Mouse (Mus musculus) neural tube, embryonic 14.5 days (tissue): ENCODE results near the gene Fbxw8. TPM values are rescaled to one million over a fixed set of nuclear protein-coding genes. Genes with fewer than 3 reads are reported as not detected.

Experiments
- ATAC-seq: fragments of 200-750 bp; cut with Nextera tagmentation; 2 replicates; pipeline ENCODE4 v1.8.0; 2017; ENCODE audit warnings: low read depth, mild to moderate bottlenecking, moderate TSS enrichment, moderate library complexity
- H3K27ac ChIP-seq: fragments of 300-500 bp; sonication (generic); 2 replicates; pipeline ENCODE4 v1.5.1; 2014; ENCODE audit warnings: low read depth, mild to moderate bottlenecking, control low read depth, low read length, moderate library complexity, mixed read lengths
- H3K27me3 ChIP-seq: fragments of 300-500 bp; sonication (generic); 2 replicates; pipeline ENCODE4 v1.6.1; 2014; ENCODE audit warnings: low read length; ENCODE audit not compliant: control insufficient read depth, insufficient read depth
- H3K36me3 ChIP-seq: fragments of 300-500 bp; sonication (generic); 2 replicates; pipeline ENCODE4 v1.6.1; 2014; ENCODE audit warnings: low read length, mixed read lengths; ENCODE audit not compliant: control insufficient read depth, insufficient read depth
- H3K4me1 ChIP-seq: fragments of 300-500 bp; sonication (generic); 2 replicates; pipeline ENCODE4 v1.6.1; 2014; ENCODE audit warnings: low read length; ENCODE audit not compliant: control insufficient read depth, insufficient read depth
- H3K4me2 ChIP-seq: fragments of 300-500 bp; sonication (generic); 2 replicates; pipeline ENCODE4 v1.6.1; 2014; ENCODE audit warnings: mild to moderate bottlenecking, low read depth, low read length, control low read depth
- H3K4me3 ChIP-seq: fragments of 300-500 bp; sonication (generic); 2 replicates; pipeline ENCODE4 v1.5.1; 2014; ENCODE audit warnings: low read depth, low read length, control low read depth, mixed read lengths
- H3K9ac ChIP-seq: fragments of 300-500 bp; sonication (generic); replicated peaks from 2 replicates; pipeline ENCODE4 v1.6.1; 2014; ENCODE audit warnings: low read depth, mild to moderate bottlenecking, control low read depth, low read length, mixed read lengths
- H3K9me3 ChIP-seq: fragments of 300-500 bp; sonication (generic); 2 replicates; pipeline ENCODE4 v1.6.1; 2016; ENCODE audit warnings: low read length; ENCODE audit not compliant: control insufficient read depth
- WGBS: fragments of 180-500 bp; shearing (Covaris S2); extraction: QIAGEN DNeasy Blood & Tissue Kit; methylation state at CpG from one replicate; pipeline ENCODE4 v1.1.7; 2014; 5-methylcytosine and 5-hydroxymethylcytosine counted together
- polyA plus RNA-seq: library from polyadenylated mRNA; unstranded; fragments of >200 nt; fragmentation: Nextera tagmentation; extraction: Ambion mirVana; gene quantifications from 2 replicates; pipeline ENCODE4 v1.2.1, GENCODE M21; 2014

Fbxw8 gene
- polyA plus RNA-seq, 1 experiment from 2014 or later, result 16.5 TPM

GRCm38 (mm10) chr5:118144770-118145169 is 10.5 kb downstream of the Fbxw8 start:
- no peak overlapping the region for H3K4me3 ChIP-seq
- no peak overlapping the region for H3K9ac ChIP-seq
- peaks cover 9% of the 10 kb centered on the region; the same call in 1 of the 2 replicates for H3K36me3 ChIP-seq
- ATAC-seq, result no peak
- no peak overlapping the region for H3K4me2 ChIP-seq
- no peaks in the 10 kb centered on the region for H3K27me3 ChIP-seq
- H3K27ac ChIP-seq, result no peak overlapping the region
- WGBS, result 90% methylated on average over 6 of the region's 6 CpGs
- no peaks in the 10 kb centered on the region for H3K9me3 ChIP-seq
- H3K4me1 ChIP-seq, result peaks cover 26% of the 10 kb centered on the region

GRCm38 (mm10) chr5:118144327-118144726 is 10.9 kb downstream of the Fbxw8 start:
- Histone ChIP-seq H3K27ac (no peak overlapping the region), H3K4me2 (no peak overlapping the region), H3K4me1 (peaks cover 26% of the 10 kb centered on the region), H3K9ac (no peak overlapping the region), H3K36me3 (peaks cover 9% of the 10 kb centered on the region; the same call in 1 of the 2 replicates), H3K4me3 (no peak overlapping the region), H3K9me3 (no peaks in the 10 kb centered on the region), H3K27me3 (no peaks in the 10 kb centered on the region)
- WGBS, result 97% methylated on average over 4 of the region's 4 CpGs
- no peak for ATAC-seq

GRCm38 (mm10) chr5:118143211-118144026 is 11.8 kb downstream of the Fbxw8 start:
- 83% methylated on average over 12 of the region's 12 CpGs for WGBS
- Histone ChIP-seq H3K4me3 (no peak overlapping the region), H3K27ac (no peak overlapping the region), H3K9ac (no peak overlapping the region), H3K4me2 (no peak overlapping the region), H3K27me3 (no peaks in the 10 kb centered on the region), H3K36me3 (peaks cover 9% of the 10 kb centered on the region; the same call in 1 of the 2 replicates), H3K4me1 (peaks cover 26% of the 10 kb centered on the region), H3K9me3 (no peaks in the 10 kb centered on the region)
- no peak for ATAC-seq

GRCm38 (mm10) chr5:118142471-118142870 is 12.8 kb downstream of the Fbxw8 start:
- no peak overlapping the region for H3K27ac ChIP-seq
- no peaks in the 10 kb centered on the region for H3K9me3 ChIP-seq
- no peak for ATAC-seq
- H3K36me3 ChIP-seq, result peaks cover 9% of the 10 kb centered on the region; the same call in 1 of the 2 replicates
- H3K27me3 ChIP-seq, result no peaks in the 10 kb centered on the region
- H3K4me1 ChIP-seq, result peaks cover 23% of the 10 kb centered on the region
- no peak overlapping the region for H3K9ac ChIP-seq
- H3K4me3 ChIP-seq, result no peak overlapping the region
- H3K4me2 ChIP-seq, result no peak overlapping the region
- WGBS, result 87% methylated on average over 8 of the region's 8 CpGs

- Histone ChIP-seq H3K9ac (no peak overlapping the region), H3K27me3 (no peaks in the 10 kb centered on the region), H3K27ac (no peak overlapping the region), H3K9me3 (no peaks in the 10 kb centered on the region), H3K36me3 (peaks cover 9% of the 10 kb centered on the region; the same call in 1 of the 2 replicates), H3K4me1 (peaks cover 3% of the 10 kb centered on the region; the same call in 1 of the 2 replicates), H3K4me2 (no peak overlapping the region), H3K4me3 (no peak overlapping the region)
- ATAC-seq, result no peak
- 92% methylated on average over 8 of the region's 8 CpGs for WGBS
Measured at GRCm38 (mm10) chr5:118139630-118140029, 15.6 kb downstream of the Fbxw8 start.

- H3K36me3 ChIP-seq, result peaks cover 5% of the 10 kb centered on the region; the same call in 1 of the 2 replicates
- H3K4me1 ChIP-seq, result peaks cover 3% of the 10 kb centered on the region; the same call in 1 of the 2 replicates
- H3K27ac ChIP-seq, result no peak overlapping the region
- WGBS, result 57% methylated on average over 5 of the region's 5 CpGs
- H3K9ac ChIP-seq, result no peak overlapping the region
- no peaks in the 10 kb centered on the region for H3K27me3 ChIP-seq
- H3K4me2 ChIP-seq, result no peak overlapping the region
- H3K9me3 ChIP-seq, result no peaks in the 10 kb centered on the region
- ATAC-seq, result no peak
- no peak overlapping the region for H3K4me3 ChIP-seq
Measured at GRCm38 (mm10) chr5:118136391-118136790, 18.9 kb downstream of the Fbxw8 start.

GRCm38 (mm10) chr5:118128651-118129050 is 26.6 kb downstream of the Fbxw8 start:
- Histone ChIP-seq H3K27me3 (no peaks in the 10 kb centered on the region), H3K9me3 (no peaks in the 10 kb centered on the region), H3K9ac (no peak overlapping the region), H3K4me3 (no peak overlapping the region), H3K27ac (no peak overlapping the region), H3K4me1 (no peaks in the 10 kb centered on the region), H3K4me2 (no peak overlapping the region), H3K36me3 (peaks cover 12% of the 10 kb centered on the region)
- no peak for ATAC-seq
- WGBS, result 85% methylated on average over 9 of the region's 9 CpGs

- Histone ChIP-seq H3K4me2 (no peak overlapping the region), H3K4me3 (no peak overlapping the region), H3K9ac (no peak overlapping the region), H3K36me3 (peaks cover 12% of the 10 kb centered on the region), H3K9me3 (no peaks in the 10 kb centered on the region), H3K27me3 (no peaks in the 10 kb centered on the region), H3K4me1 (no peaks in the 10 kb centered on the region), H3K27ac (no peak overlapping the region)
- WGBS, result 87% methylated on average over 6 of the region's 6 CpGs
- ATAC-seq, result no peak
Measured at GRCm38 (mm10) chr5:118128208-118128607, 27.1 kb downstream of the Fbxw8 start.

GRCm38 (mm10) chr5:118126671-118127070 is 28.6 kb downstream of the Fbxw8 start:
- 82% methylated on average over 4 of the region's 4 CpGs for WGBS

More at GRCm38 (mm10) chr5:118126671-118127070, 28.6 kb downstream of the Fbxw8 start:
- no peak for ATAC-seq
- Histone ChIP-seq H3K27me3 (no peaks in the 10 kb centered on the region), H3K4me3 (no peak overlapping the region), H3K4me2 (no peak overlapping the region), H3K9me3 (no peaks in the 10 kb centered on the region), H3K9ac (no peak overlapping the region), H3K27ac (no peak overlapping the region), H3K4me1 (no peaks in the 10 kb centered on the region), H3K36me3 (peaks cover 12% of the 10 kb centered on the region)
